Mouse (Mus musculus) limb, embryonic 14.5 days (tissue): ENCODE data around the gene Sncb. TPM values are rescaled to one million over a fixed set of nuclear protein-coding genes. Genes with fewer than 3 reads are reported as not detected.
A peak's percentile ranks its signal among the peaks of the same experiment; 100 is the strongest.

Experiments
- ATAC-seq: fragments of 200-750 bp; cut with Nextera tagmentation; 2 replicates; pipeline ENCODE4 v1.8.0; 2017; ENCODE audit warnings: low read depth, moderate number of reproducible peaks, moderate TSS enrichment; ENCODE audit not compliant: low FRiP score
- DNase-seq: peaks from one replicate; pipeline ENCODE4 v3.0.0-alpha.2; 2015; ENCODE audit warnings: low spot score
- H3K27ac ChIP-seq: fragments of 300-500 bp; sonication (generic); replicated peaks from 2 replicates; pipeline ENCODE4 v1.5.1; 2014; ENCODE audit warnings: low read depth, mild to moderate bottlenecking, low read length, moderate library complexity, mixed read lengths
- H3K27me3 ChIP-seq: fragments of 300-500 bp; sonication (generic); 2 replicates; pipeline ENCODE4 v1.6.1; 2014; ENCODE audit warnings: low read length, mixed read lengths; ENCODE audit not compliant: control insufficient read depth, insufficient read depth
- H3K36me3 ChIP-seq: fragments of 300-500 bp; sonication (generic); 2 replicates; pipeline ENCODE4 v1.6.1; 2014; ENCODE audit warnings: mild to moderate bottlenecking, low read length, moderate library complexity, mixed read lengths; ENCODE audit not compliant: control insufficient read depth, insufficient read depth
- H3K4me1 ChIP-seq: fragments of 300-500 bp; sonication (generic); 2 replicates; pipeline ENCODE4 v1.6.1; 2014; ENCODE audit warnings: antibody characterized with exemption, low read length, mixed read lengths; ENCODE audit not compliant: control insufficient read depth, insufficient read depth
- H3K4me2 ChIP-seq: fragments of 300-500 bp; sonication (generic); replicated peaks from 2 replicates; pipeline ENCODE4 v1.6.1; 2014; ENCODE audit warnings: low read depth, mild to moderate bottlenecking, low read length, moderate library complexity; ENCODE audit not compliant: severe bottlenecking
- H3K4me3 ChIP-seq: fragments of 300-500 bp; sonication (generic); replicated peaks from 2 replicates; pipeline ENCODE4 v1.5.1; 2014; ENCODE audit warnings: low read length
- H3K9ac ChIP-seq: fragments of 300-500 bp; sonication (generic); 2 replicates; pipeline ENCODE4 v1.6.1; 2014; ENCODE audit warnings: mild to moderate bottlenecking, low read depth, low read length, moderate library complexity; ENCODE audit not compliant: severe bottlenecking
- H3K9me3 ChIP-seq: fragments of 300-500 bp; sonication (generic); 2 replicates; pipeline ENCODE4 v1.6.1; 2016; ENCODE audit warnings: low read length; ENCODE audit not compliant: control insufficient read depth
- POLR2A ChIP-seq: fragments of 200-500 bp; IDR thresholded peaks from 2 replicates; pipeline ENCODE4 v1.8.0; 2012; ENCODE audit warnings: inconsistent platforms, mild to moderate bottlenecking, moderate library complexity, borderline replicate concordance; ENCODE audit not compliant: insufficient read depth, insufficient read length; ENCODE audit errors: extremely low read depth
- WGBS: fragments of 180-500 bp; shearing (Covaris S2); extraction: QIAGEN DNeasy Blood & Tissue Kit; methylation state at CpG from one replicate; pipeline ENCODE4 v1.1.7; 2014; 5-methylcytosine and 5-hydroxymethylcytosine counted together
- polyA plus RNA-seq, 2 experiments: library from polyadenylated mRNA; depleted of rRNA in 1 of 2; stranded (reverse) in 1 of 2; unstranded in 1 of 2; fragments of >200 nt; fragmentation: Nextera tagmentation in 1 of 2; extraction: Ambion mirVana in 1 of 2; gene quantifications; 2 replicates each; pipeline versions ENCODE4 v1.2.1 to v1.2.3; 2012 to 2014

Sncb gene
- polyA plus RNA-seq (2012; rRNA removed), result 0.30 TPM in 1 of 2 replicates, not detected in the other
- 0.40 TPM in 1 of 2 replicates, not detected in the other for polyA plus RNA-seq (2014; fragmentation: Nextera tagmentation; extraction: Ambion mirVana)

GRCm38 (mm10) chr13:54766192-54766768, at the start of gene Sncb:
Gene Sncb (minus strand): TSS chr13:54766595.
- WGBS, result under 1% methylated on average over 35 of the region's 35 CpGs
- Histone ChIP-seq H3K4me1 (peaks cover 2% of the 10 kb centered on the region; the same call in 1 of the 2 replicates), H3K9me3 (no peaks in the 10 kb centered on the region), H3K4me2 (peak within 1 kb of the TSS; percentile 42), H3K27me3 (peaks cover 44% of the 10 kb centered on the region), H3K36me3 (no peaks in the 10 kb centered on the region), H3K27ac (no peak within 1 kb of the TSS), H3K4me3 (peak within 1 kb of the TSS; percentile 32), H3K9ac (no peak within 1 kb of the TSS)
- DNase-seq, result no peak
- no peak for ATAC-seq
- no peak for TF ChIP-seq POLR2A

DNA sequence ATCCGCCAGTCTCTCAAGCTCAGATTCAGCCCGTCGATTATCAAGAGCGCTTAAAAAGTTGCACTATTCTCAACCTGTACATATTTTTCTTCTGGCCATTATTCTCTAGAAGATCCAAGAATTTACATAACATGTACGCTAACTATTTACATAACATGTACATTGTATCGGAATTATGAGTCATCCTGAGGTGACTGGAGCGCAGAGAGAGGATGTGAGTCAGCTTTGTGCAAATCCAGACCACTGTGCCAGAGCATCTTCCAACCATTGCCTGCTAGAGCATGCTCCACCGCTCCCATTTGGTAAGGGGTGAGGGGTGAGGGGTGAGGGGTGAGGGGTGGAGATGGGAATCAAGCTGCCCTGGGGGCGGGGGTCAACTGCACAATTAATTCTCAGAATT, 47.0 kb upstream of the Sncb start:
- Histone ChIP-seq H3K4me1 (no peaks in the 10 kb centered on the region), H3K27ac (no peak overlapping the region), H3K9me3 (no peaks in the 10 kb centered on the region), H3K36me3 (no peaks in the 10 kb centered on the region), H3K27me3 (no peaks in the 10 kb centered on the region), H3K4me3 (no peak overlapping the region), H3K9ac (no peak overlapping the region), H3K4me2 (no peak overlapping the region)
- WGBS, result 95% methylated on average over 9 of the region's 9 CpGs
- no peak for DNase-seq
- no peak for TF ChIP-seq POLR2A
- no peak for ATAC-seq

- H3K4me2 ChIP-seq, result no peak overlapping the region
- H3K36me3 ChIP-seq, result no peaks in the 10 kb centered on the region
- no peaks in the 10 kb centered on the region for H3K4me1 ChIP-seq
- no peak overlapping the region for H3K9ac ChIP-seq
- no peak overlapping the region for H3K4me3 ChIP-seq
- DNase-seq (no peak), ATAC-seq (no peak)
- H3K9me3 ChIP-seq, result no peaks in the 10 kb centered on the region
- H3K27me3 ChIP-seq, result no peaks in the 10 kb centered on the region
- TF ChIP-seq POLR2A, result no peak
- H3K27ac ChIP-seq, result no peak overlapping the region
- WGBS, result 20% methylated on average over 7 of the region's 7 CpGs
Observed at GRCm38 (mm10) chr13:54811476-54811875, 45.1 kb upstream of the Sncb start.

DNA sequence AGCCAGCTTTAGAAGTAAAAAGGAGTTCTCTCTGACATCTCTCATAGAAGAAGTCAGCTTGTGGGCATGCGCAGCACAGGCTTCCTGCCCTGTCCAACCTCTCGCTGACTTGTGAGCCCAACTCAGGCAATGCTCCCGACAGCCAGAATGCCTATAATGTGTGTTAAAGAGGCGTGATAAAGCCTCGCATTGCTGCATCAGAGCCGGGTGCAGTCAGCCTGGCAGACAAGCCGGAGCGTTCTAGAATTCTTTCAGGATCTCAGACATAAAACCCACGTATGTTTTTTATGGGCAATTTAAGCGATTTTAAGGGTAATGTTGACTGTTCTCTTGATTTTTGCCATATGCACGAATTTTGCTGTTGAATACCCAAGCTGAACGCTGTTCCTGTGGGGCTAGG, 41.7 kb upstream of the Sncb start:
- TF ChIP-seq POLR2A, result no peak
- DNase-seq (no peak), ATAC-seq (no peak)
- 34% methylated on average over 12 of the region's 12 CpGs for WGBS
- Histone ChIP-seq H3K27ac (no peak overlapping the region), H3K27me3 (no peaks in the 10 kb centered on the region), H3K9me3 (no peaks in the 10 kb centered on the region), H3K4me1 (no peaks in the 10 kb centered on the region), H3K4me2 (no peak overlapping the region), H3K4me3 (no peak overlapping the region), H3K9ac (no peak overlapping the region), H3K36me3 (no peaks in the 10 kb centered on the region)

DNA sequence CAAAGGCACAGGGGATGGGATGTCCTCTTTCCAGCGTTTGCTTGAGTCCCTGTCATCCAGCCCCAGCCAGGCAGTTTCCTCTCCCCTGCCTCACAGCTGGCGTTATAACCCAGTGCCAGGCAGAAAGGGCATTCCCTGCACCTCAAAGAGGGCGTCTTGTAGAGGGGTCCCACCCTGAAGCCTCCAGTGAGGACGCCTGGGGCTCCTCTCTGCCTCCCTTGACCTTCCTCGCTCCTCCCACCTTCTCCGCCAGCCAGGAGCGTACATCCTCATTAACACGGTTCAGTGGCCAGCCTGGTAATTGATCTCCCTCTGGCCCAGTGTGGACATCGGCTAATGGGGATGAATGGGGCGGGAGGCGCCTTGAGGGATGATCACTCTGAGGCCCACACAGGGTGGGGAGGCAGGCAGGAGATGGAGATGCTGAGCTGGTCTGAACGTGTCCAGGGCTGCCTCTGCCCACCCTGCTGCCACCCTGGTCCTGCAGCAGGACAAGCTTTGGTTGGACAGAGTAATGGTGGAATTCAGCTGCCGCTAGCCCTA, 40.1 kb upstream of the Sncb start:
- no peak for TF ChIP-seq POLR2A
- Histone ChIP-seq H3K4me1 (no peaks in the 10 kb centered on the region), H3K27me3 (no peaks in the 10 kb centered on the region), H3K9ac (no peak overlapping the region), H3K4me3 (no peak overlapping the region), H3K36me3 (no peaks in the 10 kb centered on the region), H3K9me3 (no peaks in the 10 kb centered on the region), H3K27ac (no peak overlapping the region), H3K4me2 (no peak overlapping the region)
- DNase-seq, result no peak
- 25% methylated on average over 13 of the region's 13 CpGs for WGBS
- no peak for ATAC-seq
